Mouse (Mus musculus): ENCODE results near the gene Sytl1. TPM values are rescaled to one million over a fixed set of nuclear protein-coding genes. Genes with fewer than 3 reads are reported as not detected.
A peak's percentile ranks its signal among the peaks of the same experiment; 100 is the strongest.

The Sytl1 gene
- polyA plus RNA-seq, 2 experiments: 15.7 to 23.3 TPM

- 100% methylated on average over 2 of the region's 2 CpGs for WGBS
- Histone ChIP-seq H3K27me3 (ENCODE audit: control insufficient read depth, insufficient read depth, low read length) (no peaks in the 10 kb centered on the region), H3K27ac (replicated peaks; ENCODE audit: low read depth, low read length) (no peak overlapping the region), H3K4me2 (replicated peaks; ENCODE audit: low read depth, low read length, severe bottlenecking) (no peak overlapping the region), H3K9me3 (ENCODE audit: control insufficient read depth, low read length) (no peaks in the 10 kb centered on the region; the same call in 1 of the 2 replicates), H3K9ac (ENCODE audit: low read depth, low read length, severe bottlenecking) (no peak overlapping the region), H3K4me3 (replicated peaks; ENCODE audit: low read length) (no peak overlapping the region), H3K36me3 (ENCODE audit: control insufficient read depth, insufficient read depth, low read length) (peaks cover 54% of the 10 kb centered on the region), H3K4me1 (ENCODE audit: control insufficient read depth, insufficient read depth, low read length) (no peaks in the 10 kb centered on the region)
- DNase-seq (ENCODE audit: low spot score) (no peak), ATAC-seq (ENCODE audit: low FRiP score, low read depth) (no peak)
- TF ChIP-seq POLR2A (IDR thresholded peaks at IDR 0.05; ENCODE audit: borderline replicate concordance, extremely low read depth, insufficient read depth, insufficient read length): no peak
Observed at GRCm38 (mm10) chr4:133264559-133264958, 1.6 kb upstream of the Sytl1 start.

DNA sequence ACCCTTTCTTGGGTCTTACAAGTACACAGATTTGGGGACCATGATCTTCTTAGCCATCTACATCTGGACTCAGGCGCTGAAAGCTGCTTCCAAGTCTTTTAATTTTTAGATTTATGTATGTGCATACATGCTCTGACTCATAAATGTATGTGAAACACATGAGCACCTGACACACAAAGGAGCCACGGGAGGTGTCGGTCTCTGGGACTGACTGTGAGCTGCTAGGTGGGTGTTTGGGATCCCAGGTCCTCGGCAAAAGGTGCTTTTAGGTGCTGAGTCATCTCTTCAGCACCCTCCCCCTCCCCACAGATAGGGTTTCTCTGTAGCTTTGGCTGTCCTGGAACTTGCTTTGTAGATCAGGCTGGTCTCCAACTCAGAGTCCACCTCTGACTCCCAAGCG, 843 bp upstream of the Sytl1 start:
- 94% methylated on average over 5 of the region's 5 CpGs for WGBS
- no peaks in the 10 kb centered on the region for H3K4me1 ChIP-seq (ENCODE audit: control insufficient read depth, insufficient read depth, low read length)
- no peaks in the 10 kb centered on the region; the same call in 1 of the 2 replicates for H3K9me3 ChIP-seq (ENCODE audit: control insufficient read depth, low read length)
- TF ChIP-seq POLR2A (IDR thresholded peaks at IDR 0.05; ENCODE audit: borderline replicate concordance, extremely low read depth, insufficient read depth, insufficient read length): no peak
- H3K36me3 ChIP-seq (ENCODE audit: control insufficient read depth, insufficient read depth, low read length): peaks cover 46% of the 10 kb centered on the region
- no peak overlapping the region for H3K4me3 ChIP-seq (replicated peaks; ENCODE audit: low read length)
- DNase-seq (ENCODE audit: low spot score) (no peak), ATAC-seq (ENCODE audit: low FRiP score, low read depth) (no peak)
- H3K27ac ChIP-seq (replicated peaks; ENCODE audit: low read depth, low read length): no peak overlapping the region
- no peaks in the 10 kb centered on the region for H3K27me3 ChIP-seq (ENCODE audit: control insufficient read depth, insufficient read depth, low read length)
- H3K9ac ChIP-seq (ENCODE audit: low read depth, low read length, severe bottlenecking): no peak overlapping the region
- H3K4me2 ChIP-seq (replicated peaks; ENCODE audit: low read depth, low read length, severe bottlenecking): no peak overlapping the region

- peaks cover 32% of the 10 kb centered on the region for H3K36me3 ChIP-seq (ENCODE audit: control insufficient read depth, insufficient read depth, low read length)
- H3K9ac ChIP-seq (ENCODE audit: low read depth, low read length, severe bottlenecking): no peak overlapping the region
- WGBS: 55% methylated on average over 7 of the region's 7 CpGs
- ATAC-seq (ENCODE audit: low FRiP score, low read depth) (no peak), DNase-seq (ENCODE audit: low spot score) (no peak)
- no peaks in the 10 kb centered on the region; the same call in 1 of the 2 replicates for H3K9me3 ChIP-seq (ENCODE audit: control insufficient read depth, low read length)
- no peaks in the 10 kb centered on the region for H3K27me3 ChIP-seq (ENCODE audit: control insufficient read depth, insufficient read depth, low read length)
- no peak for TF ChIP-seq POLR2A (IDR thresholded peaks at IDR 0.05; ENCODE audit: borderline replicate concordance, extremely low read depth, insufficient read depth, insufficient read length)
- peak overlapping the region; percentile 15; the same call in 1 of the 2 replicates for H3K4me2 ChIP-seq (replicated peaks; ENCODE audit: low read depth, low read length, severe bottlenecking)
- H3K27ac ChIP-seq (replicated peaks; ENCODE audit: low read depth, low read length): no peak overlapping the region
- H3K4me1 ChIP-seq (ENCODE audit: control insufficient read depth, insufficient read depth, low read length): no peaks in the 10 kb centered on the region
- no peak overlapping the region for H3K4me3 ChIP-seq (replicated peaks; ENCODE audit: low read length)
Observed at GRCm38 (mm10) chr4:133262375-133262765, 543 bp downstream of the Sytl1 start.

DNA sequence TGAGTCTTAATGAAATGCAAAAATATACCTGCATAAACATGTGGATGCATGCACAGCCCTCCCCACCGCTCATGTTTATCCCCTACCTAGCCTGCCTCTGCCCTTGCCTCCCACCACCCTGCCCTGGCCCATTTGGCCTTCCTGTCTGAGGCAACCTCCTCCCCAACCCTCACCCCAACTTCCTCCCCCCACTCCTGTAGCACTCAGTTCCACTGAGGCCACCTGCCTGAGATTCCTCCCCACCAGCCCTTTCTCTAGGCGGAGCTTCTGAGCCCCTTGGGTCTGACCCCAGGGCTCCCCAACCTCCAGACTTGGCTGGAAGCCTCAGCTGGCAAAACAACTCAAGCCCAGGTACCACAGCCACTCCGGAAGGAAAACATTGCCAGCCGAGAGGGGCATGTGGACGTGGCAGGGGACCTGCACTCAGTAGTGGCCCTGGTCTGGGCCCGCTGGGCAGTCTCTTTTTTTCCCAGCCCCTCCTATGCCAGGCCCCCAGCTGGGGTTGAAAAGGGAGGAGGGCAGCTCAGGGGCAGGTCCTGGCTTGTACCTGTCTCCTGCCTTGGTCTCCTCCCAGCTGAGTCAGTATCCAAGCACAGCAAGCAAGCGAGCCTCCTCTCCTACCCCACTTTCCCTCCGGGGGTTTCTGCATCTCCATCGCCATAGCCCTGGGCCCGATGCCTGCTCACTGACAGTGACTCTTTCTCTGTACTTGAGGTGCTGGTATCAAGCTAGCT, 1.1 kb downstream of the Sytl1 start:
- WGBS: 49% methylated on average over 10 of the region's 10 CpGs
- no peak overlapping the region for H3K4me3 ChIP-seq (replicated peaks; ENCODE audit: low read length)
- TF ChIP-seq POLR2A (IDR thresholded peaks at IDR 0.05; ENCODE audit: borderline replicate concordance, extremely low read depth, insufficient read depth, insufficient read length): no peak
- H3K4me1 ChIP-seq (ENCODE audit: control insufficient read depth, insufficient read depth, low read length): no peaks in the 10 kb centered on the region
- H3K27me3 ChIP-seq (ENCODE audit: control insufficient read depth, insufficient read depth, low read length): no peaks in the 10 kb centered on the region
- H3K9me3 ChIP-seq (ENCODE audit: control insufficient read depth, low read length): no peaks in the 10 kb centered on the region; the same call in 1 of the 2 replicates
- no peak for DNase-seq (ENCODE audit: low spot score)
- no peak overlapping the region for H3K27ac ChIP-seq (replicated peaks; ENCODE audit: low read depth, low read length)
- H3K4me2 ChIP-seq (replicated peaks; ENCODE audit: low read depth, low read length, severe bottlenecking): peak overlapping the region; percentile 15; the same call in 1 of the 2 replicates
- ATAC-seq (ENCODE audit: low FRiP score, low read depth): no peak
- no peak overlapping the region for H3K9ac ChIP-seq (ENCODE audit: low read depth, low read length, severe bottlenecking)
- H3K36me3 ChIP-seq (ENCODE audit: control insufficient read depth, insufficient read depth, low read length): peaks cover 26% of the 10 kb centered on the region

GRCm38 (mm10) chr4:133257798-133258408, 5.0 kb downstream of the Sytl1 start:
- Histone ChIP-seq H3K9ac (ENCODE audit: low read depth, low read length, severe bottlenecking) (no peak overlapping the region), H3K4me1 (ENCODE audit: control insufficient read depth, insufficient read depth, low read length) (no peaks in the 10 kb centered on the region), H3K4me3 (replicated peaks; ENCODE audit: low read length) (no peak overlapping the region), H3K27ac (replicated peaks; ENCODE audit: low read depth, low read length) (no peak overlapping the region), H3K9me3 (ENCODE audit: control insufficient read depth, low read length) (no peaks in the 10 kb centered on the region), H3K36me3 (ENCODE audit: control insufficient read depth, insufficient read depth, low read length) (no peaks in the 10 kb centered on the region), H3K4me2 (replicated peaks; ENCODE audit: low read depth, low read length, severe bottlenecking) (no peak overlapping the region), H3K27me3 (ENCODE audit: control insufficient read depth, insufficient read depth, low read length) (peaks cover 8% of the 10 kb centered on the region)
- ATAC-seq (ENCODE audit: low FRiP score, low read depth) (no peak), DNase-seq (ENCODE audit: low spot score) (no peak)
- no peak for TF ChIP-seq POLR2A (IDR thresholded peaks at IDR 0.05; ENCODE audit: borderline replicate concordance, extremely low read depth, insufficient read depth, insufficient read length)
- WGBS: 72% methylated on average over 11 of the region's 12 CpGs
